Mouse (Mus musculus) adrenal gland, adult 8-10 months (tissue): Measurements from ENCODE around the gene Zfp213. TPM values are rescaled to one million over a fixed set of nuclear protein-coding genes. Genes with fewer than 3 reads are reported as not detected.
"Not testable (repeated sequence)": the region's sequence is repeated elsewhere in the genome, so short reads cannot be mapped to it uniquely, and the experiment has no call there.

Source experiments
- DNase-seq: peaks from one replicate; pipeline ENCODE4 v3.0.0; 2022
- total RNA-seq, 4 experiments: library from RNA; stranded (reverse); gene quantifications; 2 replicates each; pipeline ENCODE4 v1.2.4; 2022

Gene Zfp213
- 10 to 100 TPM; 12.0 to 15.5 (median 12.9) TPM for total RNA-seq

GRCm38 (mm10) chr17:23563595-23564367, at the start of gene Zfp213:
Gene Zfp213 (minus strand): TSS chr17:23564238.
- peak; percentile 93 for DNase-seq

- DNase-seq: no peak
These were observed 46.3 kb upstream of the Zfp213 start for GRCm38 (mm10) chr17:23610361-23610800.

- no peak for DNase-seq
These were observed 45.6 kb upstream of the Zfp213 start for GRCm38 (mm10) chr17:23609612-23610011.

- DNase-seq: no peak
These were observed 41.2 kb upstream of the Zfp213 start for GRCm38 (mm10) chr17:23605220-23605619.

GRCm38 (mm10) chr17:23604394-23604793, 40.4 kb upstream of the Zfp213 start:
- DNase-seq: no peak

GRCm38 (mm10) chr17:23603542-23603941, 39.5 kb upstream of the Zfp213 start:
- no peak for DNase-seq

GRCm38 (mm10) chr17:23603077-23603476, 39.0 kb upstream of the Zfp213 start:
- no peak for DNase-seq

- no peak for DNase-seq
These were observed 38.0 kb upstream of the Zfp213 start for GRCm38 (mm10) chr17:23601836-23602585.

GRCm38 (mm10) chr17:23600641-23601622, 36.9 kb upstream of the Zfp213 start, which contains the start of gene Zscan10:
Gene Zscan10 (plus strand): TSS chr17:23600856.
- no peak for DNase-seq

GRCm38 (mm10) chr17:23599605-23600063, 35.6 kb upstream of the Zfp213 start:
- no peak for DNase-seq

GRCm38 (mm10) chr17:23598582-23599552, 34.8 kb upstream of the Zfp213 start, which contains the start of gene Zfp13:
Gene Zfp13 (minus strand): TSS chr17:23599487.
- peak; percentile 90 for DNase-seq

GRCm38 (mm10) chr17:23595139-23595538, 31.1 kb upstream of the Zfp213 start:
- not testable (repeated sequence) for DNase-seq

GRCm38 (mm10) chr17:23592926-23593300, 28.9 kb upstream of the Zfp213 start:
- DNase-seq: no peak

GRCm38 (mm10) chr17:23592208-23592925, 28.3 kb upstream of the Zfp213 start:
- DNase-seq: peak; percentile 94

GRCm38 (mm10) chr17:23587253-23587652, 23.2 kb upstream of the Zfp213 start:
- DNase-seq: no peak

- peak; percentile 30 for DNase-seq
These were observed 21.9 kb upstream of the Zfp213 start for GRCm38 (mm10) chr17:23585721-23586491.

- peak; percentile 61 for DNase-seq
These were observed 20.7 kb upstream of the Zfp213 start for GRCm38 (mm10) chr17:23584786-23585185.

- DNase-seq: no peak
These were observed 12.0 kb upstream of the Zfp213 start for GRCm38 (mm10) chr17:23575951-23576552.

- DNase-seq: no peak
These were observed 10.1 kb upstream of the Zfp213 start for GRCm38 (mm10) chr17:23574130-23574529.
